Mouse (Mus musculus): ENCODE measurements around the gene Gm49776.

Gene Gm49776

GRCm38 (mm10) chr16:18233919-18234670 is 24.0 kb downstream of the Gm49776 start:
- DNase-seq: no peak

GRCm38 (mm10) chr16:18233451-18233850 is 24.7 kb downstream of the Gm49776 start:
- no peak for DNase-seq

- no peak for DNase-seq
These were observed 26.7 kb downstream of the Gm49776 start for GRCm38 (mm10) chr16:18231451-18231850.

GRCm38 (mm10) chr16:18231047-18231446 is 27.1 kb downstream of the Gm49776 start:
- no peak for DNase-seq

GRCm38 (mm10) chr16:18230617-18231016 is 27.5 kb downstream of the Gm49776 start:
- DNase-seq: no peak

GRCm38 (mm10) chr16:18229622-18230021 is 28.5 kb downstream of the Gm49776 start:
- DNase-seq: no peak

- DNase-seq: no peak
These were observed 29.3 kb downstream of the Gm49776 start for GRCm38 (mm10) chr16:18228856-18229255.

GRCm38 (mm10) chr16:18227897-18228422 is 30.2 kb downstream of the Gm49776 start:
- DNase-seq: no peak

- no peak for DNase-seq
These were observed 30.9 kb downstream of the Gm49776 start for GRCm38 (mm10) chr16:18227187-18227586.

- DNase-seq: no peak
These were observed 35.9 kb downstream of the Gm49776 start for GRCm38 (mm10) chr16:18222188-18222587.

- DNase-seq: no peak
These were observed 36.6 kb downstream of the Gm49776 start for GRCm38 (mm10) chr16:18221543-18221898.

- DNase-seq: no peak
These were observed 37.1 kb downstream of the Gm49776 start for GRCm38 (mm10) chr16:18220856-18221542.

- DNase-seq: peak; percentile 20
These were observed 38.1 kb downstream of the Gm49776 start for GRCm38 (mm10) chr16:18220001-18220400.

- no peak for DNase-seq
These were observed 39.5 kb downstream of the Gm49776 start for GRCm38 (mm10) chr16:18218580-18218996.

GRCm38 (mm10) chr16:18217579-18217978 is 40.5 kb downstream of the Gm49776 start, which contains the start of gene Ccdc188:
Gene Ccdc188, plus strand, starts transcription at chr16:18217879.
- no peak for DNase-seq

GRCm38 (mm10) chr16:18214858-18215257 is 43.3 kb downstream of the Gm49776 start:
- DNase-seq: no peak

- no peak for DNase-seq
These were observed 44.4 kb downstream of the Gm49776 start for GRCm38 (mm10) chr16:18213689-18214088.

GRCm38 (mm10) chr16:18211417-18212171 is 46.5 kb downstream of the Gm49776 start:
- peak; percentile 78 for DNase-seq

- peak; percentile 60 for DNase-seq
These were observed 47.3 kb downstream of the Gm49776 start for GRCm38 (mm10) chr16:18210701-18211416.

- DNase-seq: no peak
These were observed 54.6 kb downstream of the Gm49776 start for GRCm38 (mm10) chr16:18203430-18204091.

GRCm38 (mm10) chr16:18202061-18202460 is 56.1 kb downstream of the Gm49776 start:
- no peak for DNase-seq

GRCm38 (mm10) chr16:18201620-18202019 is 56.5 kb downstream of the Gm49776 start:
- DNase-seq: no peak

All from liver (tissue).